Mouse (Mus musculus) heart, embryonic 16.5 days (tissue): ENCODE results near the gene Plg. TPM values are rescaled to one million over a fixed set of nuclear protein-coding genes. Genes with fewer than 3 reads are reported as not detected.
A peak's percentile ranks its signal among the peaks of the same experiment; 100 is the strongest.

Experiments used
- ATAC-seq: fragments of 200-750 bp; cut with Nextera tagmentation; replicated peaks from 2 replicates; pipeline ENCODE4 v1.8.0; 2017; ENCODE audit warnings: moderate number of reproducible peaks; ENCODE audit not compliant: insufficient read depth, low FRiP score; ENCODE audit errors: extremely low read depth
- H3K27ac ChIP-seq: fragments of 300-500 bp; sonication (generic); 2 replicates; pipeline ENCODE4 v1.5.1; 2014; ENCODE audit warnings: mild to moderate bottlenecking, low read length, control low read depth, moderate library complexity
- H3K27me3 ChIP-seq: fragments of 300-500 bp; sonication (generic); 2 replicates; pipeline ENCODE4 v1.6.1; 2014; ENCODE audit warnings: low read length, mixed read lengths; ENCODE audit not compliant: control insufficient read depth, insufficient read depth
- H3K36me3 ChIP-seq: fragments of 300-500 bp; sonication (generic); 2 replicates; pipeline ENCODE4 v1.6.1; 2014; ENCODE audit not compliant: control insufficient read depth, insufficient read depth
- H3K4me1 ChIP-seq: fragments of 300-500 bp; sonication (generic); 2 replicates; pipeline ENCODE4 v1.6.1; 2014; ENCODE audit warnings: low read length, mixed read lengths; ENCODE audit not compliant: control insufficient read depth, insufficient read depth
- H3K4me2 ChIP-seq: fragments of 300-500 bp; sonication (generic); 2 replicates; pipeline ENCODE4 v1.6.1; 2014; ENCODE audit warnings: low read depth, mild to moderate bottlenecking, control low read depth, low read length
- H3K4me3 ChIP-seq: fragments of 300-500 bp; sonication (generic); 2 replicates; pipeline ENCODE4 v1.5.1; 2014; ENCODE audit warnings: mild to moderate bottlenecking, control low read depth, low read length
- H3K9ac ChIP-seq: fragments of 300-500 bp; sonication (generic); 2 replicates; pipeline ENCODE4 v1.6.1; 2014; ENCODE audit warnings: low read length, control low read depth
- H3K9me3 ChIP-seq: fragments of 300-500 bp; sonication (generic); replicated peaks from 2 replicates; pipeline ENCODE4 v1.6.1; 2016; ENCODE audit warnings: low read length; ENCODE audit not compliant: control insufficient read depth
- WGBS: fragments of 180-500 bp; shearing (Covaris S2); extraction: QIAGEN DNeasy Blood & Tissue Kit; methylation state at CpG from one replicate; pipeline ENCODE4 v1.1.7; 2014; 5-methylcytosine and 5-hydroxymethylcytosine counted together
- polyA plus RNA-seq: library from polyadenylated mRNA; unstranded; fragments of >200 nt; fragmentation: Nextera tagmentation; extraction: Ambion mirVana; gene quantifications from 2 replicates; pipeline ENCODE4 v1.2.1, GENCODE M21; 2015

The Plg gene
- polyA plus RNA-seq, 1 experiment from 2014 or later, result 0.37 TPM

DNA sequence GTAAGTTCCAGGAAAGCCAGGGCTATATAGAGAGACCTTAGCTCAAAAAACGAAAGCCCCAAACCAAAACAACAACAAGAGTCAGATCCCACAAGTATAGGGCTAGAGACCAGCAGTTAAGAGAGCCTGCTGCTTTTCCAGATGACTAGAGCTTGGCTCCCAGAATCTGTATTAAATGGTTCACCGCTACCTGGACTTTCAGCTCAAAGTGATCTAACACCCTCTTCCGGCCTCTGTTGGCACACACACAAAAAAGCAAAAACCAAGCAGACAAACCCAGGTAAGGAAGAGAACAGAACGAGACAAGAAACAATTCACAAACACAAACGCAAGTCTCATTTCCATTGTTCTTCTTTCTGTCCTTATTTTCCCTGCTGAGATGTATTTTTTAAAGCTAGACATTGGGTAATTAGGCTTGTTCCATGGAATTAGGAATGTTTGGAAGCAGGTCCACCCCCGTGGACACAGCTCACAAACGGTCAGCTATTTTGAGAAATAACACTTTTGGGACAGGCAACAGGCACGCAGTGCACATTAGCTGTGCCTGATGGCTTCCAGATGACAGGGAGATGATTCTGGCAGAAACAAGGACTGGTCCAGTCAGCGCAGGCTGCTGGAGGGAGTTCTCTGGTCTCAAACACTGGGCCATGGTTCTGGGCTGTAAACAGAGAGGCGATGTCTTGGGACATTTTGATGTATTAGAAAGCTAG is 33.9 kb downstream of the Plg start:
- no peak overlapping the region for H3K4me2 ChIP-seq
- no peak overlapping the region for H3K4me3 ChIP-seq
- peak; percentile 63; the same call in 1 of the 2 replicates for ATAC-seq
- WGBS, result 42% methylated on average over 10 of the region's 10 CpGs
- no peak overlapping the region for H3K9ac ChIP-seq
- peaks cover 8% of the 10 kb centered on the region for H3K4me1 ChIP-seq
- no peaks in the 10 kb centered on the region for H3K9me3 ChIP-seq
- no peaks in the 10 kb centered on the region for H3K27me3 ChIP-seq
- peak overlapping the region; percentile 57 for H3K27ac ChIP-seq
- no peaks in the 10 kb centered on the region for H3K36me3 ChIP-seq

DNA sequence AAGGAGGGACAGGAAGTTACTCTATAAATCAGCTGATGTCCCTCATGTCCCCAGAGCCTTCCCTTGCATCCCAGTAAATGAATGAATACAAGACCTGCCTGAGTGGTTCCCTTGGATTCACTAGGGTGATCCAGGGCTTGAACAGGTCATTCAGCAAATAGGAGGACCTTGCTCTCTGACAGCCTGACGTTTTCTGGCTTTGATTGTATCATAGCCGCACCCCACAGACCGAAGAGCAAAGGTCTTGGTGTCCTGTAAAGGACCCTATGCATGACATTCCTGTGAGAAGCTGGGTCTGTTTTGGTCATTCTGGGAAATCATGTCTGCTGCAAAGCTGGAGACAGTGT is 34.5 kb downstream of the Plg start:
- Histone ChIP-seq H3K4me1 (peaks cover 8% of the 10 kb centered on the region), H3K27ac (peak overlapping the region; percentile 57), H3K4me2 (no peak overlapping the region), H3K9ac (no peak overlapping the region), H3K9me3 (no peaks in the 10 kb centered on the region), H3K27me3 (no peaks in the 10 kb centered on the region), H3K36me3 (no peaks in the 10 kb centered on the region), H3K4me3 (no peak overlapping the region)
- no peak for ATAC-seq
- 55% methylated on average over 3 of the region's 3 CpGs for WGBS

DNA sequence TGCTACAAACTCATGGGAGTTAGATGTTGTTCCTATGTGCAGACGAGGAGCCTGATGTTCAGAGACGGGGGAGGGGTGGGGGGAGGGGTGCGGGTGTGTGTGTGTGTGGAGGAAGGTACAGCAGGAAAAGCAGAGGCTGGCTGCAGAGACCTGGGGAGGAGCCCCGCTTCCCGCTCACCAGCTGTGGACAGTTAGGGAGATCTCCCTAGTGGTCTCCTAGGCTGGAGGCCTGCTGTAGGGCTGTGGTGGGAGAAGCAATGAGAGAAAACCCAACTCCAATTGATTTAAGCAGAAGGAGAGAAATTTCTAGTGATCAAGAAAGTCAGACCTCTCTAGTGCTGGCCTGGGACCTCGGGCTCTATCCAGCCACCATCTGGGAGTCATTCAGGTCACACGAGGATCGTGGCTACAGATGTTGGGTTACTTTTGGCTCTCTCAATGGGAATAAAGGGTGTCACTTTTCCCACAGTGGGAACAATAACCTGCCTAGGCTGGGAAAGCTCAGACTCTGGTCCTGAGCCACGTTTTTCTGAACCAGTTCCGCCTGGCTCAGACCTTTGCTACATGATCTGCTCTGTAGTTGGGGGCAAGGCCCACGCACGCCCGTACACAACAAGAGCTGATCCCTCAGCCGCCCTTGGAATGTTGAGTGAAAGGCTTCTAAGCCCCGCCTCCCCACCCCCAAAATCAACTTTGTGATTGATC is 36.8 kb downstream of the Plg start:
- Histone ChIP-seq H3K4me3 (no peak overlapping the region), H3K4me2 (no peak overlapping the region), H3K4me1 (peaks cover 8% of the 10 kb centered on the region), H3K9me3 (no peaks in the 10 kb centered on the region), H3K27me3 (no peaks in the 10 kb centered on the region), H3K9ac (0 out of 2 replicates have a peak overlapping the region, but pooled peaks have one; percentile 23), H3K27ac (peak overlapping the region; percentile 21; the same call in 1 of the 2 replicates), H3K36me3 (no peaks in the 10 kb centered on the region)
- no peak for ATAC-seq
- WGBS, result 46% methylated on average over 15 of the region's 15 CpGs

DNA sequence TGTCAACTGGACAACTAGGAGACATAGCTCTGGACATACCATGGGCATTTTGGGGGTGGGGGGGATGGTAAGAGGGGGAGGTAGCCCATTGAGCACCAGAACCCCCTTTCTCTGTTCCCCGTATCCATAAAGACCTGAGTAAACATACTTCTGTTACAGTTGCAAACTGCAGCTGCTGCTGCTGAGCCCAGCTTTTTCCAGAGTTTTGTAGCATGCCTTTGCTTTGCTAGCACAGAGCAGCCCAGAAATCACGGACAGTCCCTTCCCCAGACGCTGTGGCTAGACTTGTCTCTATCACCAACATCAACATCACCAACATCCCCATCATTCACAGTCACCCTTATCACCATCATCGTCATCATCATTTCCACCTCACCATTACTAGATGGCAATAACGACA is 37.3 kb downstream of the Plg start:
- Histone ChIP-seq H3K27me3 (no peaks in the 10 kb centered on the region), H3K27ac (no peak overlapping the region), H3K9me3 (no peaks in the 10 kb centered on the region), H3K9ac (no peak overlapping the region), H3K4me1 (peaks cover 8% of the 10 kb centered on the region), H3K4me3 (no peak overlapping the region), H3K36me3 (no peaks in the 10 kb centered on the region), H3K4me2 (no peak overlapping the region)
- ATAC-seq, result no peak
- 59% methylated on average over 5 of the region's 5 CpGs for WGBS

DNA sequence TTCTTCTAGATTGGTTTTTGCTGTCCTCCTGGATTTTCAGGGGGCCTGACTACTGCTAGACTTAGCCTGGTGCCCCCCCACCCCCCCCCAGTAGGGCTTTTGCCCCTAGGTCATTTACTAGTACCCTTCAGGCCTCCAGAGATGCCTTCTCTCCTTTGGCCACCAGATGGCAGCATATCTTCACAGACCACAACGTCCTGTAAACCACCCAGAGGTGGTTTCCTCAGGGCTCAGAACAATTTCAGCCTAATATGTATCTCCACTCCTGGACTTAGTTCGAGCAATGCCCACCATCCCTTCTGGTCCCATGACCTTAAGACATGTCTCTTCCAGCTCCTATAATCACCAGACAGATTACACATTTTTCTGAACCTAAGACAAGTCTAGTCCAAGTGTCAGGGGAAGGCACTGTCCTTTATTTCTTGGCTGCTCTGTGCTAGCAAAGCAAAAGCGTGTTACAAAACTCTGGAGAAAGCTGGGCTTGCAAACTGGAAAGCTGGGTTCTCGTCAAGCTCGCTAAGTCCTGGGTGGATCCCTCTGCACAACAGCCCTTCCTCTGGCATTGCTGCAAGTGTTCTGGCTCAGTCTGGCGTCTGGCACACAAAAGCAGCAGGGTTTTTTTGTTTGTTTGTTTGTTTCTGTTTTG is 38.0 kb downstream of the Plg start:
- H3K4me3 ChIP-seq, result no peak overlapping the region
- H3K4me2 ChIP-seq, result no peak overlapping the region
- no peak overlapping the region for H3K27ac ChIP-seq
- no peaks in the 10 kb centered on the region for H3K36me3 ChIP-seq
- WGBS, result 39% methylated on average over 6 of the region's 6 CpGs
- no peaks in the 10 kb centered on the region for H3K9me3 ChIP-seq
- no peaks in the 10 kb centered on the region for H3K27me3 ChIP-seq
- ATAC-seq, result no peak; the same call in 1 of the 2 replicates
- H3K4me1 ChIP-seq, result peaks cover 8% of the 10 kb centered on the region
- H3K9ac ChIP-seq, result no peak overlapping the region

DNA sequence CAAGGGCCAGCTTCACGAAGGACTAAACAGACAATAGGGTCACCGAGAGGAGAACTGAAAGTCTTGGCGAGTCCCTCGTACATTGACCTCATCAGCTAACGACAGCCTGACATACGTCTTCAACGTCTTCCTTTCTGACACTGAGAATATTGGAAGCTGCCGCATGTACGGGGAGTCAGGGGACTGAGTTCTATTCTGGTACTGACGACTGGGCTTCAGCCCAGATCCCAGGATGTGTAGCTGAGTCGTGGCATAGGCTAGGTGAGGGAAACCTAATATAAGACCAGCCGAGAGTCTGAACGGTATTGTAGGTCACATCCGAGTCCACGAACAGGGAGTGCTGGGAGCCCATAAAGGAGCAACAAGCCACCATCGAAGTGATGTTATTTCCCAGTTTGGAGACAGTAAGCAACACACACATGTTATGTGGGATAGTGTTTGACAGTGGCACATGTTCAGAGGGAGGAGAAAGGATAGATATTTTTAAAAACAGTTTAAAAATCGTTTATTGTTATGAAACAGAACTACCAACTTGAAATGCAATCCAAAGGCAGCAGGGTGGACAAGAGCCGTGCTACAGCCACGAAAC is 41.2 kb downstream of the Plg start:
- Histone ChIP-seq H3K27ac (no peak overlapping the region), H3K27me3 (no peaks in the 10 kb centered on the region), H3K9ac (no peak overlapping the region), H3K36me3 (no peaks in the 10 kb centered on the region), H3K4me3 (no peak overlapping the region), H3K4me1 (peaks cover 3% of the 10 kb centered on the region), H3K4me2 (no peak overlapping the region), H3K9me3 (no peaks in the 10 kb centered on the region)
- ATAC-seq, result no peak
- 55% methylated on average over 19 of the region's 19 CpGs for WGBS

DNA sequence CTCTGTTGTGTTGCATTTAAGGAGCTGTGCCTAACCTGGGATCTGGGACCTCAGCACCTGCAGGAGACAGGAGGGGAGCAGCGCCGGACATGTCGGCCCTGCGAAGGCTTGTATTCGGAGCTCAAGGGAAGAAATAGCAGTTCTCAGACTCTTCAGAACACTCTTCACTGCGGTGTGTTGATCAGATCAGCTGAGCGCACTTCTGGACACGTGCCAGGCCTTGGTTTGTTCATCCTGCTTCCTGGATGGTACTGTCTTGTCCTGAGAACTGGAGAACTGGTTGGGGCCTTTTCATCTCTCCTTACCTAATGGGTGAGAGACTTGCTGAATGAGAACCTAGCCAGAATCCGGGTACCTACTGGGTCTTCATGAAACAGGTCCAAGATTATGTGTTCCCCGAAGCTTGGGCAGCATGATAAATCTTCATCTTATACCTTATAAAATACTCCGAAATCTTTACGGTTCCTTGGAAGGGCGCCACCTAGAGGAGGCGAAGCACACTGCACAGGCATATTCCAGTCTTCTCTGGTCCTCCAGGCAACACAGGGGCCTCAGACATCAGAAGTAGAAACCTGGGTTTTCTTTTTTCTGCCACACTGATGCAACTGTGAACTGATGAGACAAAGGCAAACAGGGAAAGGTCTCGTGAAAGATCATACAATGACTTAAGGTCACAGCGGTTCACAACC is 42.6 kb downstream of the Plg start:
- Histone ChIP-seq H3K36me3 (no peaks in the 10 kb centered on the region), H3K4me3 (no peak overlapping the region), H3K4me1 (peaks cover 3% of the 10 kb centered on the region; the same call in 1 of the 2 replicates), H3K27me3 (no peaks in the 10 kb centered on the region), H3K4me2 (no peak overlapping the region), H3K9me3 (no peaks in the 10 kb centered on the region), H3K9ac (no peak overlapping the region), H3K27ac (no peak overlapping the region)
- whole genome bisulfite sequencing, result 56% methylated on average over 16 of the region's 16 CpGs
- no peak for ATAC-seq

DNA sequence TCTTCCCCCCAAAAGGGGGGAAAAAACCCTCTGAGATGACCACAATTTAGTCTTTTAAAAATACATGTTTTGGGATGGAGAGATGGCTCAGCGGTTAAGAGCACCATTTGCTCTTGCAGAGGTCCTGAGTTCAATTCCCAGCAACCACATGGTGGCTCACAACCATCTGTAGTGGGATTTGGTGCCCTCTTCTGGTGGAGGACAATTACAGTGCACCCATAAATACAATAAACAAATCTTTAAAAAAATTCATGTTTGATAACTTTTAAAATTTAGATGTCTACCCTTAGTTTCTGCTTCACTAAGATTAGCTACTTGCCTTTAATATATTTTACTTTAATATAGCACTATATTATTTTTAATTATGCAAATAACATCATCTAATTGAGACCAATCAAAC is 43.7 kb downstream of the Plg start:
- 83% methylated on average over 1 of the region's 1 CpGs for WGBS
- Histone ChIP-seq H3K4me1 (peaks cover 7% of the 10 kb centered on the region), H3K27me3 (no peaks in the 10 kb centered on the region), H3K27ac (no peak overlapping the region), H3K4me2 (no peak overlapping the region), H3K4me3 (no peak overlapping the region), H3K9me3 (no peaks in the 10 kb centered on the region), H3K9ac (no peak overlapping the region), H3K36me3 (no peaks in the 10 kb centered on the region)
- no peak for ATAC-seq
